ENCODE assay signal across 8 mouse cellular contexts in genomic region chr4:53440010-53440815, GRCm38 (mm10). TPM values are rescaled to one million over a fixed set of nuclear protein-coding genes. Genes with fewer than 3 reads are reported as not detected.
DNase-seq lines count a peak whose midpoint lies in the region; ATAC-seq and TF ChIP-seq lines count a peak whose summit lies in the region.

Gene Slc44a1 (plus strand): TSS chr4:53440413.

- peak within 1 kb of the TSS; percentile 99 for H3K27ac ChIP-seq in cerebellum, adult 2 months (ENCODE audit: insufficient read depth, low read length)
- H3K27ac ChIP-seq in forebrain, postnatal 0 days (ENCODE audit: low read depth, low read length) = peak within 1 kb of the TSS; percentile 93
- H3K27ac ChIP-seq in lung, embryonic 16.5 days (ENCODE audit: low read length) = peak within 1 kb of the TSS; percentile 72

- no peaks in the 10 kb centered on the region for H3K36me3 ChIP-seq in forebrain, postnatal 0 days (ENCODE audit: insufficient read depth)
- H3K36me3 ChIP-seq in lung, embryonic 16.5 days (ENCODE audit: control insufficient read depth, insufficient read depth, low read length) = no peaks in the 10 kb centered on the region

- H3K9me3 ChIP-seq in forebrain, postnatal 0 days (ENCODE audit: low read length) = no peaks in the 10 kb centered on the region
- no peaks in the 10 kb centered on the region for H3K9me3 ChIP-seq in lung, embryonic 16.5 days (ENCODE audit: control insufficient read depth, low read length)

- TF ChIP-seq CTCF in cerebellum, adult 2 months (IDR thresholded peaks at IDR 0.05; ENCODE audit: borderline replicate concordance, insufficient read depth, low read depth, low read length) = no peak
- TF ChIP-seq CTCF in forebrain, postnatal 0 days (IDR thresholded peaks at IDR 0.05; ENCODE audit: low read depth) = peak; percentile 9; the same call in 1 of the 2 replicates

- ATAC-seq in forebrain, postnatal 0 days = peak; percentile 97
- ATAC-seq in lung, embryonic 16.5 days (ENCODE audit: low read depth) = peak; percentile 98

- intact Hi-C loops in heart, postnatal 36 days (cut with DNase I) = loop anchor here (2.0 to 5.0 kb wide), 3 partner anchors 58 to 153 kb away; no protein-coding TSS in a partner anchor

- DNase-seq in MN1 (ENCODE audit: low spot score) = peak; percentile 94
- DNase-seq in cerebellum, adult 2 months = peak; percentile 86 to 91
- peak; percentile 96 for DNase-seq in forebrain, postnatal 0 days
- peak; percentile 81 to 88 for DNase-seq in heart, postnatal 36 days
- DNase-seq in layer of hippocampus, adult 8-10 months (ENCODE audit: low spot score in 2 of 2) = peak; percentile 64 to 66
- peak; percentile 49 for DNase-seq in ovary, postnatal 10 days (ENCODE audit: low spot score)
- DNase-seq in thymus, postnatal 0 days (ENCODE audit: low spot score) = peak; percentile 83

- peak within 1 kb of the TSS; percentile 71 for H3K4me3 ChIP-seq in cerebellum, adult 2 months (replicated peaks; ENCODE audit: insufficient read depth, low read depth, low read length)
- H3K4me3 ChIP-seq in forebrain, postnatal 0 days (ENCODE audit: low read depth, low read length) = peak within 1 kb of the TSS; percentile 58
- peak within 1 kb of the TSS; percentile 91 for H3K4me3 ChIP-seq in lung, embryonic 16.5 days (ENCODE audit: low read length)

- TF ChIP-seq POLR2A in cerebellum, adult 2 months (IDR thresholded peaks at IDR 0.05; ENCODE audit: borderline replicate concordance, insufficient read depth, low read length) = peak; percentile 80

- H3K4me1 ChIP-seq in cerebellum, adult 2 months (ENCODE audit: control insufficient read depth, insufficient read depth, low read length) = peaks cover 7% of the 10 kb centered on the region; the same call in 1 of the 2 replicates
- 0 out of 2 replicates have a peak, but pooled peaks cover 6% of the 10 kb centered on the region for H3K4me1 ChIP-seq in forebrain, postnatal 0 days (ENCODE audit: insufficient read depth)
- peaks cover 21% of the 10 kb centered on the region for H3K4me1 ChIP-seq in lung, embryonic 16.5 days (replicated peaks; ENCODE audit: control insufficient read depth, insufficient read depth, low read length)

- peak within 1 kb of the TSS; percentile 78 for H3K9ac ChIP-seq in forebrain, postnatal 0 days
- H3K9ac ChIP-seq in lung, embryonic 16.5 days (ENCODE audit: low read length) = peak within 1 kb of the TSS; percentile 73

- 3% methylated on average over 100 of the region's 122 CpGs for WGBS in cerebellum, adult 2 months
- under 1% methylated on average over 86 of the region's 122 CpGs for WGBS in forebrain, postnatal 0 days
- WGBS in lung, embryonic 16.5 days = under 1% methylated on average over 90 of the region's 122 CpGs

- no peaks in the 10 kb centered on the region for H3K27me3 ChIP-seq in cerebellum, adult 2 months (ENCODE audit: control insufficient read depth, insufficient read depth, low read length)
- no peaks in the 10 kb centered on the region for H3K27me3 ChIP-seq in forebrain, postnatal 0 days (ENCODE audit: insufficient read depth, low read length)
- no peaks in the 10 kb centered on the region for H3K27me3 ChIP-seq in lung, embryonic 16.5 days (ENCODE audit: control insufficient read depth, insufficient read depth, low read depth, low read length)

- peak within 1 kb of the TSS; percentile 79 for H3K4me2 ChIP-seq in forebrain, postnatal 0 days (ENCODE audit: low read depth)
- H3K4me2 ChIP-seq in lung, embryonic 16.5 days (ENCODE audit: low read depth, low read length) = peak within 1 kb of the TSS; percentile 97

RNA-seq across cellular contexts. Expression of gene Slc44a1, which starts in this region (rescaled TPM):
- 77.0 and 85.3 TPM in 2 replicates for polyA plus RNA-seq in cerebellum, adult 2 months (2012; rRNA removed)
- total RNA-seq in forebrain, postnatal 0 days (2014; rRNA removed) = 29.3 and 31.9 TPM in 2 replicates
- 11.9 and 12.4 TPM in 2 replicates for polyA plus RNA-seq in forebrain, postnatal 0 days (2015; fragmentation: Nextera tagmentation; extraction: Ambion mirVana)
- 10 to 100 TPM; 33.4 to 34.3 TPM for total RNA-seq in heart, postnatal 36 days (2021)
- total RNA-seq in layer of hippocampus, adult 8-10 months (2022) = 100 to 1,000 TPM in 1 of 4 experiments, 10 to 100 TPM in 3; 79.1 to 102 (median 92.1) TPM
- polyA plus RNA-seq in lung, embryonic 16.5 days (2015; fragmentation: Nextera tagmentation; extraction: Ambion mirVana) = 16.2 and 24.5 TPM in 2 replicates
- polyA plus RNA-seq in thymus, postnatal 0 days (2015; fragmentation: Nextera tagmentation; extraction: Ambion mirVana) = 9.5 and 9.6 TPM in 2 replicates

Comparison
In these comparisons a context has a peak if more than half of its experiments do, and no peak if none do; other contexts are left out.
1. Peak in every context shown above with its lines: DNase-seq, ATAC-seq, H3K4me3 ChIP-seq and H3K27ac ChIP-seq.